Comparison of ENCODE assay signal across 9 mouse cellular contexts in genomic region chr3:88449395-88450023, GRCm38 (mm10). TPM values are rescaled to one million over a fixed set of nuclear protein-coding genes. Genes with fewer than 3 reads are reported as not detected.
A peak's percentile ranks its signal among the peaks of the same experiment; 100 is the strongest.
DNase-seq lines count a peak whose midpoint lies in the region; ATAC-seq and TF ChIP-seq lines count a peak whose summit lies in the region.
"Had no signal": no experiment of that assay in that cellular context is flagged by ENCODE, and none has a peak within 500 bp of the region (broad histone marks: within the 10 kb centered on the region; RNA-seq: fewer than 3 reads in every experiment).

No protein-coding gene starts in this region.

- no peak overlapping the region for H3K27ac ChIP-seq in kidney, postnatal 0 days
- peak overlapping the region; percentile 61 for H3K27ac ChIP-seq in cerebellum, adult 2 months (ENCODE audit: insufficient read depth, low read length)
- H3K27ac ChIP-seq in heart, adult 2 months, result no peak overlapping the region
- peak overlapping the region; percentile 66 for H3K27ac ChIP-seq in limb, embryonic 12.5 days
- H3K27ac ChIP-seq in small intestine, adult 2 months (ENCODE audit: insufficient read depth, low read depth, low read length), result peak overlapping the region; percentile 93

- no peak for ATAC-seq in kidney, postnatal 0 days (replicated peaks; ENCODE audit: low FRiP score, low read depth)
- peak; percentile 82 for ATAC-seq in limb, embryonic 12.5 days (ENCODE audit: insufficient number of reproducible peaks, insufficient read depth, low FRiP score, low TSS enrichment, low read depth)

- H3K4me1 ChIP-seq in kidney, postnatal 0 days (replicated peaks; ENCODE audit: insufficient read depth, low read length), result 0 out of 2 replicates have a peak, but pooled peaks cover 3% of the 10 kb centered on the region
- H3K4me1 ChIP-seq in cerebellum, adult 2 months (ENCODE audit: control insufficient read depth, insufficient read depth, low read length), result peaks cover 33% of the 10 kb centered on the region
- H3K4me1 ChIP-seq in heart, adult 2 months (ENCODE audit: control insufficient read depth, insufficient read depth, low read length), result peaks cover 2% of the 10 kb centered on the region
- H3K4me1 ChIP-seq in limb, embryonic 12.5 days (replicated peaks), result peaks cover 10% of the 10 kb centered on the region; the same call in 1 of the 2 replicates
- H3K4me1 ChIP-seq in small intestine, adult 2 months (ENCODE audit: control insufficient read depth, insufficient read depth, insufficient read length, low read length), result peaks cover 51% of the 10 kb centered on the region

- intact Hi-C loops in heart, adult 2 months (cut with DNase I), result no loop called here

- no peaks in the 10 kb centered on the region for H3K9me3 ChIP-seq in kidney, postnatal 0 days (replicated peaks; ENCODE audit: low read length)
- no peaks in the 10 kb centered on the region for H3K9me3 ChIP-seq in limb, embryonic 12.5 days
- H3K9me3 ChIP-seq: G1E had no signal

- 14% methylated on average over 21 of the region's 21 CpGs for WGBS in kidney, postnatal 0 days
- 21% methylated on average over 21 of the region's 21 CpGs for WGBS in cerebellum, adult 2 months
- WGBS in heart, adult 2 months, result 19% methylated on average over 21 of the region's 21 CpGs
- WGBS in limb, embryonic 12.5 days, result 6% methylated on average over 21 of the region's 21 CpGs
- WGBS in small intestine, adult 2 months, result 61% methylated on average over 21 of the region's 21 CpGs

- no peaks in the 10 kb centered on the region for H3K79me2 ChIP-seq in heart, adult 2 months (replicated peaks; ENCODE audit: control insufficient read depth, insufficient read depth, low read length)

- no peak for TF ChIP-seq EP300 in heart, adult 2 months (IDR thresholded peaks at IDR 0.05; ENCODE audit: insufficient read depth, low read depth, low read length)

- TF ChIP-seq POLR2A in cerebellum, adult 2 months (IDR thresholded peaks at IDR 0.05; ENCODE audit: borderline replicate concordance, insufficient read depth, low read length), result peak; percentile 40; the same call in 1 of the 2 replicates
- no peak; the same call in 1 of the 2 replicates for TF ChIP-seq POLR2A in heart, adult 2 months (IDR thresholded peaks at IDR 0.05; ENCODE audit: insufficient read depth, low read depth, low read length)
- no peak for TF ChIP-seq POLR2A in small intestine, adult 2 months (IDR thresholded peaks at IDR 0.05; ENCODE audit: low read depth, low read length)

- H3K36me3 ChIP-seq in kidney, postnatal 0 days (ENCODE audit: insufficient read depth, low read length), result 0 out of 2 replicates have a peak, but pooled peaks cover 7% of the 10 kb centered on the region
- H3K36me3 ChIP-seq in heart, adult 2 months (ENCODE audit: control insufficient read depth, insufficient read depth, low read length), result no peaks in the 10 kb centered on the region
- no peaks in the 10 kb centered on the region for H3K36me3 ChIP-seq in limb, embryonic 12.5 days
- H3K36me3 ChIP-seq in small intestine, adult 2 months (ENCODE audit: control insufficient read depth, insufficient read depth, low read length), result peaks cover 65% of the 10 kb centered on the region

- DNase-seq in kidney, postnatal 0 days (ENCODE audit: low spot score), result peak; percentile 73
- no peak for DNase-seq in kidney, adult 11 months
- DNase-seq in cerebellum, adult 2 months, result peak; percentile 77 to 79
- DNase-seq in heart, adult 2 months, result peak in 1 of 2 experiments; percentile 49
- no peak for DNase-seq in c-Kit-positive CD71-positive TER-119-positive erythroid progenitor cells, embryonic 14.5 days (ENCODE audit: low spot score)
- DNase-seq in kidney, postnatal 10 days, result no peak

- no peak overlapping the region for H3K4me3 ChIP-seq in kidney, postnatal 0 days (replicated peaks; ENCODE audit: low read depth, low read length)
- peak overlapping the region; percentile 67 for H3K4me3 ChIP-seq in cerebellum, adult 2 months (replicated peaks; ENCODE audit: insufficient read depth, low read depth, low read length)
- H3K4me3 ChIP-seq in heart, adult 2 months, result peak overlapping the region; percentile 18; the same call in 1 of the 2 replicates
- H3K4me3 ChIP-seq in limb, embryonic 12.5 days (replicated peaks), result peak overlapping the region; percentile 36
- peak overlapping the region; percentile 46 for H3K4me3 ChIP-seq in small intestine, adult 2 months (ENCODE audit: low read depth, low read length)

- no peaks in the 10 kb centered on the region for H3K27me3 ChIP-seq in kidney, postnatal 0 days (ENCODE audit: insufficient read depth, low read length)
- no peaks in the 10 kb centered on the region for H3K27me3 ChIP-seq in cerebellum, adult 2 months (ENCODE audit: control insufficient read depth, insufficient read depth, low read length)
- no peaks in the 10 kb centered on the region for H3K27me3 ChIP-seq in heart, adult 2 months (ENCODE audit: control insufficient read depth, insufficient read depth, low read length)
- peaks cover 7% of the 10 kb centered on the region; the same call in 1 of the 2 replicates for H3K27me3 ChIP-seq in limb, embryonic 12.5 days
- H3K27me3 ChIP-seq in small intestine, adult 2 months (ENCODE audit: control insufficient read depth, insufficient read depth, low read length), result no peaks in the 10 kb centered on the region

- H3K4me2 ChIP-seq in kidney, postnatal 0 days (ENCODE audit: low read length), result peak overlapping the region; percentile 46
- peak overlapping the region; percentile 59 for H3K4me2 ChIP-seq in limb, embryonic 12.5 days

- H3K9ac ChIP-seq in kidney, postnatal 0 days (ENCODE audit: low read depth, low read length), result no peak overlapping the region; the same call in 1 of the 2 replicates
- 0 out of 2 replicates have a peak overlapping the region, but pooled peaks have one; percentile 1 for H3K9ac ChIP-seq in heart, adult 2 months (ENCODE audit: low read depth, low read length)
- peak overlapping the region; percentile 56 for H3K9ac ChIP-seq in limb, embryonic 12.5 days (replicated peaks)

- no peak for TF ChIP-seq CTCF in kidney, postnatal 0 days (IDR thresholded peaks at IDR 0.05; ENCODE audit: low read depth)
- no peak for TF ChIP-seq CTCF in cerebellum, adult 2 months (IDR thresholded peaks at IDR 0.05; ENCODE audit: borderline replicate concordance, insufficient read depth, low read depth, low read length)
- no peak for TF ChIP-seq CTCF in heart, adult 2 months (IDR thresholded peaks at IDR 0.05)
- TF ChIP-seq CTCF in small intestine, adult 2 months (IDR thresholded peaks at IDR 0.05; ENCODE audit: extremely low read depth, insufficient read length, insufficient replicate concordance, low read depth, low read length), result no peak

RNA-seq across cellular contexts. Expression of gene Sema4a, which starts 11.5 kb away (rescaled TPM):
- polyA plus RNA-seq in kidney, postnatal 0 days (2015; fragmentation: Nextera tagmentation; extraction: Ambion mirVana), result 32.6 and 33.3 TPM in 2 replicates
- 31.6 and 31.8 TPM in 2 replicates for polyA plus RNA-seq in cerebellum, adult 2 months (2012; rRNA removed)
- total RNA-seq in heart, adult 2 months (2021), result 1 to 10 TPM; 3.2 to 3.3 TPM
- polyA plus RNA-seq in heart, adult 2 months (2012; rRNA removed), result 8.5 and 9.5 TPM in 2 replicates
- polyA plus RNA-seq in limb, embryonic 12.5 days (2016; fragmentation: Nextera tagmentation; extraction: Ambion mirVana), result 8.0 and 8.3 TPM in 2 replicates
- polyA plus RNA-seq in small intestine, adult 2 months (2012; rRNA removed), result 137 and 321 TPM in 2 replicates

RNA-seq across cellular contexts. Expression of gene Slc25a44, which starts 24.6 kb away (rescaled TPM):
- 17.1 and 17.7 TPM in 2 replicates for polyA plus RNA-seq in kidney, postnatal 0 days (2015; fragmentation: Nextera tagmentation; extraction: Ambion mirVana)
- polyA plus RNA-seq in cerebellum, adult 2 months (2012; rRNA removed), result 57.6 and 61.2 TPM in 2 replicates
- total RNA-seq in heart, adult 2 months (2021), result 10 to 100 TPM; 11.9 to 14.6 TPM
- polyA plus RNA-seq in heart, adult 2 months (2012; rRNA removed), result 19.1 and 25.9 TPM in 2 replicates
- 13.7 and 16.2 TPM in 2 replicates for polyA plus RNA-seq in limb, embryonic 12.5 days (2016; fragmentation: Nextera tagmentation; extraction: Ambion mirVana)
- polyA plus RNA-seq in small intestine, adult 2 months (2012; rRNA removed), result 19.7 and 44.8 TPM in 2 replicates

RNA-seq across cellular contexts. Expression of gene Pmf1, which starts 39.4 kb away (rescaled TPM):
- polyA plus RNA-seq in kidney, postnatal 0 days (2015; fragmentation: Nextera tagmentation; extraction: Ambion mirVana), result 97.5 and 107 TPM in 2 replicates
- 13.8 and 14.5 TPM in 2 replicates for polyA plus RNA-seq in cerebellum, adult 2 months (2012; rRNA removed)
- 10 to 100 TPM; 12.4 to 15.9 TPM for total RNA-seq in heart, adult 2 months (2021)
- 20.8 and 22.3 TPM in 2 replicates for polyA plus RNA-seq in heart, adult 2 months (2012; rRNA removed)
- 149 and 151 TPM in 2 replicates for polyA plus RNA-seq in limb, embryonic 12.5 days (2016; fragmentation: Nextera tagmentation; extraction: Ambion mirVana)
- polyA plus RNA-seq in small intestine, adult 2 months (2012; rRNA removed), result 52.3 and 108 TPM in 2 replicates

Comparison
In these comparisons a context has a peak if more than half of its experiments do, and no peak if none do; other contexts are left out.
1. DNase-seq: peak in kidney, postnatal 0 days (single experiment) and cerebellum, adult 2 months (2 of 2); none in kidney, adult 11 months (single experiment), c-Kit-positive CD71-positive TER-119-positive erythroid progenitor cells, embryonic 14.5 days (single experiment) and kidney, postnatal 10 days (single experiment).
2. H3K27ac ChIP-seq: peak in cerebellum, adult 2 months (single experiment), limb, embryonic 12.5 days (single experiment) and small intestine, adult 2 months (single experiment); none in kidney, postnatal 0 days (single experiment) and heart, adult 2 months (single experiment).